Mouse (Mus musculus) left cerebral cortex, postnatal 10 days (tissue): ENCODE data around the gene Pdgfd. TPM values are rescaled to one million over a fixed set of nuclear protein-coding genes. Genes with fewer than 3 reads are reported as not detected.

Experiments used
- DNase-seq, 2 experiments: peaks; one replicate each; pipeline ENCODE4 v3.0.0; 2021 to 2022; ENCODE audit warnings: low spot score in 2 of 2, mixed read lengths in 1 of 2; ENCODE audit errors: extremely low spot score in 1 of 2
- intact Hi-C: fragments of 180-260 bp; cut with DNase I; formaldehyde crosslinking; loops from one replicate; pipeline ENCODE4 v1.15.1; 2025
- total RNA-seq, 2 experiments: library from RNA; stranded (reverse); gene quantifications; 2 replicates each; pipeline ENCODE4 v1.2.3; 2021

Gene Pdgfd
- total RNA-seq, 2 experiments from 2014 or later, result 1.9 to 2.5 TPM

DNA sequence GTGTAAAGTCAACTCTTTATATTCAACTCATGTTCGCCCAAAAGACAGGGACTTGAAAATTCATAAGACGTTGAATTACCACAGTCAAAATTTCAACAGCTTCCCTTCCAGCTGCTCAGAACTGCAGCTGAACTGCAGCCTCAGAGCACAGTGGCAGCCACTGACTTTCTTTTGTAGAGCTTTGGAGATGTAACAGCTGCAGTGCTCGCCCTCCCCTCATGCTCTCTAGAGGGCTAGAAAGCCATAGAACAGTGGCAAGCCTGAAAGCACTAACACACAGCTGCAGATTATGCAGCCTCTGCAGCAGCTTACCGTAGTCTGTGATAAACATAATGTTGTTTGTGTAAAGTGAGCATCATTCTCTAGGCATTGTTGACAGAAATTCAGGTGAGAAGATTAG, 239.6 kb downstream of the Pdgfd start:
- peak; percentile 14 to 22 for DNase-seq
- intact Hi-C loops, result no loop called here

GRCm38 (mm10) chr9:6424606-6425005, 256.2 kb downstream of the Pdgfd start:
- intact Hi-C loops, result no loop called here
- no peak for DNase-seq

Other genes with a start within 250 kb of the Pdgfd start
- gene Ddi1, start 101.3 kb downstream of the Pdgfd start, total RNA-seq, result not detected